Mouse (Mus musculus) layer of hippocampus, postnatal 36 days (tissue): Measurements from ENCODE around the gene Naa25. TPM values are rescaled to one million over a fixed set of nuclear protein-coding genes. Genes with fewer than 3 reads are reported as not detected.

Experiments used
- DNase-seq, 2 experiments: peaks; one replicate each; pipeline ENCODE4 v3.0.0; 2022
- total RNA-seq, 2 experiments: library from RNA; stranded (reverse); gene quantifications; 2 replicates each; pipeline ENCODE4 v1.2.3; 2021

Naa25 gene
- total RNA-seq, 2 experiments from 2014 or later = 43.4 to 45.5 TPM

DNA sequence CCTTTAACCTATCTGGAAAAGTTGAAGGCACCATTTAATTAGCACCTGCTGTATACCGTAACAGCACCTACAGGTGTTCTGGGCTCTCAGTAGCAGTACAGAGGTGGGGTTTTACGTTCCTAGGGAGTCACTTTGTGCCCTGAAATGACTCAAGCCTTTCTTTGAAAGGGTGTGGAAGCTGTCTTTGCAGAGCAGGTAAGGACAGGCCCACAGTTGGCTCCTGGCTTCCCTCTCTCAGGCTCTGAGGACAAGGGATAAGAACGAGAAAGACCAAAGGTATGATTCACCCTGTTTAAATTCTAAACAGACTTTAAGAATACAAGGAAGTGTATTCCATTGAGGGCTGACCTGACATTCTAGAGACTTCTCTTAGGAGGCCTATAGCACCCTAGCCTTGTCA lies 4.3 kb upstream of the Naa25 start:
- no peak for DNase-seq

DNA sequence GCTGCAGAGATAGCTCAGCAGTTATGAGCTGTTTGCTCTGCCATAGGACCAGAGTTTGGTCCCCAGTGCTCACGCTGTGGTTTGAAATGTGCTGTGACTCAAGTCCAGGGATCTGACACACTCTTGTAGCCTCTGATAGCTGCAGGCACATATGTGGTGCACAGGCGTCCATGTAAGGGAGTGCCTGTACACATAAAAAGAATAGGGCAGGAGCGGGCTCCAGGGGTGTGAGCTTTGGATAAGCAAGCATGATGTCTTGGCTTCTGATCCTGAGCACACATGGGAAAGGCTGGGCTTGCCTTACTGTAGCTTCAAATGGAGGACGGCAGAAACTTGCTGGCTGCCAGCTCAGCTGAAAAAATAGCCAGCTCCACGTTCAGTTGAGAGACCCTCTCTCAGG lies 2.1 kb upstream of the Naa25 start:
- no peak for DNase-seq

DNA sequence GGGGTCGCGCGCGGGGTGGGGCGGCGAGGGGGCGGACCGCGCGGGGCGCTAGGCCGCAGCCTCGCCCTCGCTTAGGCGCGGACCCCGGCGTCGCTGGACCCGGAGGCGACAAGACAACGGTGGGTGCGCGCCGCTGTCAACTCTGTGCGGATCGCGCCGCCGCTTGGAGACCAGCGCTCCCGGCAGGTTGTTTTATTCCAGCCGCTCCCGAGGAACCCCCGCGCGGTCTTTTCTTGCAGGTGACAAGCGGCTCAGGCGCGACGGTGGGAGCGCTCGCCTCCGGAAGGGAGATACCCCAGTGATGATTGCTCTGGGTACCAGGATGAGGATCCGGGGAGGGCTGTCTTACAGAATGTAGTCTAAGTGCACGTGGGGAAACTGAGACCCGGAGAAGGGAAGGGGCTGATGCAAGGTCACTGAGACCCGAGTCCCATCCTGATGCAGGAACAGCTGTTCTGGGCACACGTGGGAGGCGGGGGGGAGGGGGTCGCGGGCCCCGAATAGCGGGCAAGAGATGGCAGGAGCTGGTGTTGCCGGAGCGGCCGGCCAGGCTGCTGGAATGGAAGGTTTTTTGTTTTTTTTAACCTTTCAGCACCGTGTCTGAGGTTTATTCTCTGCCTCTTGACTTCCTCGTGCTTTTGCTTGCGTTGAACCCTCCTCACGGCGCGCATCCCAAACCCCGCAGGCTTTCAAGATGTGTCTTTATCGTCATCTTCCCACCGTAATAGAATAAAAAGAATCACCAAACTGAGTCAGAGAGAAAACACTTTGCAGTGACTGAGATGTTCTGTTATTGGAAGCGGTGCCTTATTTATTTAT lies 619 bp downstream of the Naa25 start:
- no peak for DNase-seq

DNA sequence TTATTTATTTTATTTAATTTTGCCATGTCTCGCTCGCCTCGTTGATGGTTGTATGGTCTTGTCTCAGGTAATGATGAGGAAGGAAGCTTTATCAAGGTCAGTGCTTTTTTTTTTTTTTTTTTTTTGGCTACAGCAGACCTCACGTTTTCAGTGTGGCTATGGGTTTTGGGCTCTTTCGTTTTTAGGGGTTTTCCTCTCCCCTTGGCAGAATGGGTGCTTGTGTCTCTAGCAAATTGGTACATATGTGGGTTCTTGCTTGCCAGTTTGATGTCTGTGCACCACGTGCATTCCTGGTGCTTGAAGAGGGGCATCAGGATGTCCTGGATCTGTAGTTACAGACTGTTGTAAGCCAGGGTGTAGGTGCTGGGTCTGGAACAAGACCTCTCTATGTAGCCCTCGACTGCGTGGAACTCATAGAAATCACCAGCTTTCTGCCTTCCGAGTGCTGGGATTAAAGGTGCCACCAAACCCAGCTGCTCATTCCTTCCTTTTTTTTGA lies 1.3 kb downstream of the Naa25 start:
- no peak for DNase-seq

DNA sequence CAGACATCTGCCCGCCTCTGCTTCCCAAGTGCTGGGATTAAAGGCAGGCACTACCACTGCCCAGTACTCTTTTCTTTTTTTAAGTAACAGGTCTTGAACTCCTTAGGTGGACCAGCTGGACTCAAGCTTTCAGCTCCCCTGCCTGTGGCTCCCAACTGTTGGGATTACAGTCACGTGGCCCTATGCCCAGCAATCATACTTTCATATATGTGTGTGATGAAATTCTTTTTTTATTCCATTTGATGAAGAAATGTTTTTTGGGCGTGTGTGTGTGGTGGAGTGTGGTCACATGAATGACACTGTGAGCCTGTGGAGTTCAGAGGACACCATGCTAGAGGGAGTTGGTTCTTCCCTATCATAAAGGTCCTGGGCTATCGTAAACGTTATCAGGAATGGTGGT lies 1.8 kb downstream of the Naa25 start:
- DNase-seq = no peak

DNA sequence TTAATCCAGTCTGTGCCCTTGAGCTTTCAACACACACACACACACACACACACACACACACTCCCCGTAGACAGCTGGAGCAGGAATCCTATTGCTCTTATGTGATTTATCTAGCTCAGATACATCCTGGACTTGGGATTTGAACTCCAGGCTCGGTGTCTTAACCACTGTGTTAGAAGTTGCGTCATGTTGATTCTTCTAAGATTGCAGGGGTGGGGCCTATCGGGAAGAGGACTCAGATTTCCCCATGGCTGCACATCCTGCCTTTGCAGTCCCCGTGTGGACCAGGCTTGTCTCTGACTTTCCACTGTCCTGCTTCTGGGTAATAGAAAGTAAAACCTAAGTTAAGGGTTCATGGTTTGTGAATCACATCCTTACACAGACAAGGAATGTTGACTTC lies 2.3 kb downstream of the Naa25 start:
- no peak for DNase-seq

DNA sequence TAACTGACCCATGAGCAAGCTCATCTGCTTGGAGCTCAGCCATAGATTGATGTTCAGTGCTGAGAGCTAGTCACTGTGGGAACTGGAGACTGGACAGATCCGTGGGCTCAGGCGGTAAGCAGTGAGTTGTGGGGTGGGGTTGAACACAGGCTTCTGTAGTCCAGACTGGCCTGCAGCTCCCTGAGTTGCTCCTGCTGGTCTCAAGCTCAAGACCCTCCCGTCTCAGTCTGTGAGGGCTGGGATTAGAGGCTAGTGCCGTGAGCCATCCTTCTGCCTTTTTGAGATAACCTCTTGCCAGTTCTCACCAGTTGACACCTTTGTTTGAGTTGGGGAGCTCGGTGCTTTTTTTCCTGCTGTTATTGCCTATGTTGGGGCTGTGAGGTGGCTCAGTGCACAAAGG lies 3.1 kb downstream of the Naa25 start:
- DNase-seq = no peak

DNA sequence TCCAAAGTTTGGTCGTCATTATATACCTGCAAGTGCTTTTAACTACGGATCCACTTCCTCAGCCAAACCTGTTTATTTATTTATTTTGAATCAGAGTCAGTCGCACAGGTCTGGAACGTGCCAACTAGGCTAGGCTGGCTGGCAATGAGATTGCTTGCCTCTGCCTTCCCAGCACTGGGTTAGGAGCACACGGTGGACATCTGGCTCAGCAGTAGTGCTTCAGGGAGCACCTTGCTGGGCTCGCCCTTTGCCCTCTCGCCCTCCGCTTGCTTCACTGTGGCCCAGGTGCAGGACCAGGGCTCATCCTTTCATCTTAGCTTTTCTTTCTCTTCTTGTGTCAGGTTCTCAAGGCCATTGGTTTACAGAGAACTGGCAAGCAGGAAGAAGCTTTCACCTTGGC lies 10.1 kb downstream of the Naa25 start:
- no peak for DNase-seq

DNA sequence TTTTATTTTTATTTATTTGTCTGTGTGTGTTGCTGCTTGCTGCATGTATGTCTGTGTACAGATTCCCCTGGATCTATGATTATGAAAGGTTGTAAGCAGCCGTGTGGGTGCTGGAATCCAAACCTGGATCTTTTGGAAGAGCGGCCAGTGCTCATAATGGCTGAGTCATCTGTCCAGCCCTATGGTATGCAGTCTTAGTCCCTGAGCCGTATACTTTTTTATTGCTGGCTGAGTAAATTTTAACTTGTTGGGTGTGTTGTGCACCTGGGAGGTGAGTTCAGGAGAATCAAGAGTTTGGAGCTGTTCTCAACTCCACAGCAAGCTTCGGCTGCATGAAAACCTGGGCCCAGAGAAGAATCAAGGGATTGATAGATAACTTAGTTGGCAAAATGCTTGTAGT lies 13.2 kb downstream of the Naa25 start:
- no peak for DNase-seq

DNA sequence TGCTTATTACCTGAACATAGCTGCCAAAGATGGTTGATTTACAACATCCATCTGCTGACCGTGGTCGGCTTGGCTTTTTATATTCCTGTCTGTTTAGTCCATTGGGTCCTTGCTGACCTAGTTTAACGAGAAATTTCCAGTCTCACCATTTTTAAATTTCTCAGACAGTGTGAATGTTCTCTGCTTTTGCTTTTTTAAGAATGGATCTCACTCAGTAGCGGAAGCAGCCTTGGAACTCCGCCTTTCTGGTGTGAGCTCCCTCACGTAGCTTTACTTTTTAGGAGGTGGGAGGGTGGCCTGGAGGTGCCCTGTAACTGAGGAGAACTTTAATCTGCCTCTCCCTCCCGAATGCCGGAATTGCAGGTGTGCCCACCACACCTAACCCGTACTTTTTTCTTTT lies 23.0 kb downstream of the Naa25 start:
- DNase-seq = no peak

DNA sequence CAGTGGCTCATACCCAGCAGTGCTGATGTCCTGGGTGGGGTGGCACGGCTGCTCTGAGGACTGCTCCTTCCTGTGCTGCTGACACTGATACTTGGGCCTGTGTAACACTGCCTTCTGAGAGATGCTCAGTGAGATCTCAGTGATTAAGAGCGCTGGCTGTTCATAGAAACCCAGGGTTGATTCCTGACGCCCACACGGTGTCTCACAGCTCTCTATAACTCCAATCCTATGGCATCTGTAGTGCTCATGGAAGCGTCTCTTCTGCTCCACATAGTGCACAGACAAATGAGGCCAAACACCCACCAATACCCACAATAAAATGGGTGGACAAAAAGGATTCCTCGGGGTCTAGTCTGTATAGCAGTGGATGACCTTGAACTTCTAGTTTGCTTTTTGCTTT lies 25.1 kb downstream of the Naa25 start:
- DNase-seq = no peak

DNA sequence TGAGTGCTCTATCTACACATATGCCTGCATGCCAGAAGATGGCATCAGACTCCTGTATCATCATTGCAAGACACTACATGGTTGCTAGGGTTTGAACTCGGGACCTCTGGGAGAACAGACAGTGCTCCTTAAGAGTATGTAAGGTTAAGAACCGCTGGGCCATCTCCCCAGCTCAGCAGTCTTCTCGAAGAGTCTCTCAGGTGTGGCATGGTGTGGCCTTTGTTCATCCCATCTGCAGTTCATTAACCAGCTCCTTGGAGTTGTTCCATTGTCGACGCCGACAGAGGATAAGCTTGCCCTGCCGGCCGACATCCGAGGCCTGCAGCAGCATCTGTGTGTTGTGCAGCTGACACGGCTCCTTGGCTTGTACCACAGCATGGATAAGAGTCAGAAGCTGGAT lies 25.6 kb downstream of the Naa25 start:
- no peak for DNase-seq

DNA sequence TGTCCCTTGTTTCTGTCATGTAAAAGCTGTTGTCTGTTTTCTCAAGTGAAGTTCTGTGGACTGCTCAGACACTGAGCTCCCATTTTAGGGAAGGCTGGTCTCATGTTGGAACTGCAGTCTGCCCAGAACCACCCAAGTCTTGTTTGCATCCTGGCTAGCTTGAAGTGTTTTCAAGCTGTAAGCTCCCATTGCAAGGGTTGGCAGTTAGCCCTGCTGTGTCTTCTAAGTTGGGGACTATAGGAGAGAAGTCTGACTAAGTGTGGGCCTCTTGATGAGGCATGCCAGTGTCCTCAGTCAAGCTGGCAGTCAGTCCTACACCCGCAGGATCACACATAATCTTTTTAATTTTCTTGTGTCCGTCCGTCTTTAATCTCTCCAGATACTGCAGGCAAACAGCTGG lies 31.2 kb downstream of the Naa25 start:
- DNase-seq = no peak

DNA sequence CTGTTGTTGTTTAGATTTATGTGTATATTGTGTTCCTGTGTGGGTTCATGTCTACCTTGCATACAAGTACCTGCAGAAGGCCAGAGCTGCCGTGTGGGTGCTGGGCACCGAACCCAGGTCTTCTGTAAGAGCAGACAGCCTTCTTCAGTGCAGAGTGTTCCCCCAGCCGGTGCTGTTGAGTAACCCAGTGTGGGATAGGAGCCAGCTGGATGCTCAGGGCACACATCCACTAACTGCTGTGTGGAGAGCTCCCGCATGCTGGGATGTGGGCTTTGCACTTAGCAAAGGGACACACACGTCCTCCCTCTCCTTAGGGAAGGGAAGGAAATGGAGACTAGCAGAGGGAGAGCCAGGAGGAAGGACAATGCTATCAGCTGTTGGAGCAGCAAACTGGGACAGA lies 40.4 kb downstream of the Naa25 start:
- DNase-seq = peak in 1 of 2 experiments; percentile 34

DNA sequence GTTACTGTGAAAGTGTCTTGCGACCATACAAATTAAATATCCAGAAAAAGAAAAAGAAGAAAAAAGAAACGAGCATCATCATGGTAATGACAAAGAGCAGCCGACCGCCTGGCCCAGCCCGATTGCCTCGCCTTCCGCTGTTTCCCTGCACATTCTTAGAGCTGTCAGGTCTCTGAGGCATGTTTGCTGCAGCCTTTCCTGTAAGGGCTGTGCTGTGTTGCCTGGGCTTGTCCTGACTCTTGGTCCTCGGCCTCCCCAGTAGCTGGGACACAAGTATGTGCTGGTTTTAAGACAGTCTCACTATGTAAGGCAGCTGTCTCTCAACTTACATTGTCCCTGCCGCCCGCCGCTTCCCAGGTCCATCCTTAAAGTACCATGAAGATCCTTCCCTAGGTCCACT lies 41.0 kb downstream of the Naa25 start:
- DNase-seq = no peak

DNA sequence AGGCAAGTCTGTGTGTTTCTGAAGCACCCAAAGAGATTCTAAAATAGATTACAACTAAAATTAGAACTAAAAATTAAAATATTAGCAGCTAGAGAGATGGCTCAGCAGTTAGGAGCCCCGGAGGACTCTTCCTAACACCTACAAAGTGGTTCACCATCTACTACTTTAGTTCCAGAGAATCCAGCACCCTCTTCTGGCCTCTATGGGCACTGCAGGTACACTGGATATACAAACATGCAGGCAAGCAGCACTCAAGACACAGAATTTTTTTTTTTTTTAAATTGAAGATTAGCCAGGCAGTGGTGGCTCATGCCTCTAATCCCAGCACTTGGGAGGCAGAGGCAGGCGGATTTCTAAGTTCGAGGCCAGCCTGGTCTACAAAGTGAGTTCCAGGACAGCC lies 45.8 kb downstream of the Naa25 start:
- DNase-seq = no peak

DNA sequence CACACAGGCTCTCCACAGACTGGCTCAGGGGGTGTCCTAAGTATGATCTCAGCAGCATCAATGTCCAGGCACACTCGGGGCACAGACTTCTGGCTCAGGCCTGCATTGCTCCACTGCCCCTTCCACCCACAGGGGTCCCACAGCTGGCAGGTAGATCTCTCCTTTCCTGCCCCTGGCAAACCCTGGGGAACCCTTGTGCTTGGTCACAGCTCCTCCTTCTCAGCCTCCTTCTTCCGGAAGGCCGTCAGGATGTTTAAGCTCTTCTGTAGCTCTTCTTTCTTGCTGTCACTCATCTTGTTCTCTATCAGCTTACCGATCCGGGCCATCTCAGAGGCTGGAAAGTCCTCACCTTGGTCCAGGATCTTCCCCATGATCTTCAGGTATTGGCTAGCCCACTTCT lies 47.1 kb downstream of the Naa25 start:
- no peak for DNase-seq

DNA sequence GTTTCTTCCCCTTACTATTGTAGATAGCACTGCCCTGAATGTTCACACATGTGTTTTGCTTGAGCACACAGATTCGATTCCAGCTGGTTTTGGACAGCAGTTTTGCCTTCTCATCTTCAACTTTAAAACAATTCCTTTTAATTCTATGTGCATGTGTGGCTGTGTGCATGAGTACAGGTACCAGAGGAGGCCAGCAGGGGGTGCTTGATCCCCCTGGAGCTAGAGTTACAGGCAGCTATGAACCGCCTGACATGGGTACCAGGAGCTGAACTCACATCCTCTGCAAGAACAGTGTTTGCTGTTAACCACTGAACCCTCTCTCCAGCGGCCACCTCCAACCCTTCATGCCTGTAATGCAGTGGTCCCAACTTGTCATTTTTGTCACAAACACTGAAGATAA lies 50.7 kb downstream of the Naa25 start:
- DNase-seq = no peak

DNA sequence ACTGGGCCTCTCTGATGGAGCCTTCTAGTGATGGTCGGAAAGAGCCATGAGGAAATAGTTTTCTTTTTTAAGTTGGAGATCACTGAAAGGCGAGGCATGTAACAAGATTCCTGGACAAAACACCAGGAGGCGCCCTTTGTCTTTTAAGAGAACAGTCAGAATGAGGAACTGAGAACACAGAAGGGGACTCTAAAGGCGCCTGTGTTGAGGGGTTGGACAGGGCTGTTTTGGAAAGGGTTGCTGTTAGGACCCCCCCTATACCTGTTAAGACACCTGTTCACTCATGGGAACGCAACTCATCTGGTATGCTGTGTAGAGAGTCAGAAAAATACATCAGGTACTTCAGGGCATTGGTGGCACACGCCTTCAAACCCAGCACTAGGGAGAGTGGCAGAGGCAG lies 52.2 kb downstream of the Naa25 start:
- no peak for DNase-seq

DNA sequence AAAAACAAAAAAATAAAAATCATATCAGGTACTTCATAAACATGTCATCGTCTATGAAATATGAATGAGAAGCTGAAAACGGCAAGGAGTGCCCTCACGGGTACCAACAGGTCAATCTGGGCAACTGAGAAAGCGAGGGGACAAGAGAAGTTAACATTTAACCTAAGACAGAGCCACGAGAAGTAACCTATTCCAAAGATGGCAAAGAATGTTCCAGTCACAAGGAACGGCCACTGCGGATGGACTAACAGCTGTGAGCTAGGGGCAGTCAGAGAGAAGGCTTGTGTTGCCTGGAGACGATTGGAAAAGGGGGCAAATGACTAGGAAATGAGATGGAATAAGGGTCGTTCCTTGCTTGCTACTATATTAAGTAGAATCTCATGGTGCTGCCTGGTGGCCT lies 52.7 kb downstream of the Naa25 start:
- DNase-seq = no peak

DNA sequence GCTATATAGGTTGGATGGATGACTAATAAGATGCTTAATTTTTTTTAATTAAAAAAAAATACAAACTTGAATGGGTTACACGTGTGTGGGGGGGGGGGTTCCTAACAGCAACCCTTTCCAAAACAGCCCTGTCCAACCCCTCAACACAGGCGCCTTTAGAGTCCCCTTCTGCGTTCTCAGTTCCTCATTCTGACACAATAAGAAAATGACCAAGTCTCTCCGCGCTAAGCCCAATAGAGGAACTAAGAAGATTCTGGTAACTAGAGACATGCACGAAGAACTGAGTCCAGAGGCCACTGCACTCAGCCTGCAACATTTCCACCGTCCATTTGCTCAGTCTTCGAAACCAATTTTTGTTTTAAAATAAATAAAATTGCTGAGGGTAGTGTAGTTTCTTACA lies 53.5 kb downstream of the Naa25 start:
- DNase-seq = no peak

DNA sequence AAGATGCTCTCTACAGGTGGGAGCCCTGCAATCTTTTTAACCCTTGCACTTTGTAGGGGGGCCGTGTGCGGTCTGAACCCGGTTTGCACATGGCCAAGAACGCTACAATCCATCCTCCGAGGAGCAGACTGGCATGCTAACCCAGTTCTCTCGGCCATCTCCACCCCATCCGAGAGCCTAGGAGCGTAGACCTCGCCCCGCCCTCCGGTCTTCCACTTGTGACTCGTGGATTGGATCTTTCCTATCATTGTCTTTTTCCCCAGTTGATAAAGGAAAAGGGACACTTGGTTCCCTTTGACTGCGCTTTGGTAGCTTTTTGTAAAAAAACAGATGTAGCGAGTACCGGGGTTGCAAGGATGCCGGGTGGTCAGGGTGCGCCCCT lies 53.9 kb downstream of the Naa25 start, which contains the start of gene Tmem116:
Gene Tmem116 (plus strand): TSS at position 250 of the 382 bp plus-strand sequence.
- peak; percentile 28 to 43 for DNase-seq

DNA sequence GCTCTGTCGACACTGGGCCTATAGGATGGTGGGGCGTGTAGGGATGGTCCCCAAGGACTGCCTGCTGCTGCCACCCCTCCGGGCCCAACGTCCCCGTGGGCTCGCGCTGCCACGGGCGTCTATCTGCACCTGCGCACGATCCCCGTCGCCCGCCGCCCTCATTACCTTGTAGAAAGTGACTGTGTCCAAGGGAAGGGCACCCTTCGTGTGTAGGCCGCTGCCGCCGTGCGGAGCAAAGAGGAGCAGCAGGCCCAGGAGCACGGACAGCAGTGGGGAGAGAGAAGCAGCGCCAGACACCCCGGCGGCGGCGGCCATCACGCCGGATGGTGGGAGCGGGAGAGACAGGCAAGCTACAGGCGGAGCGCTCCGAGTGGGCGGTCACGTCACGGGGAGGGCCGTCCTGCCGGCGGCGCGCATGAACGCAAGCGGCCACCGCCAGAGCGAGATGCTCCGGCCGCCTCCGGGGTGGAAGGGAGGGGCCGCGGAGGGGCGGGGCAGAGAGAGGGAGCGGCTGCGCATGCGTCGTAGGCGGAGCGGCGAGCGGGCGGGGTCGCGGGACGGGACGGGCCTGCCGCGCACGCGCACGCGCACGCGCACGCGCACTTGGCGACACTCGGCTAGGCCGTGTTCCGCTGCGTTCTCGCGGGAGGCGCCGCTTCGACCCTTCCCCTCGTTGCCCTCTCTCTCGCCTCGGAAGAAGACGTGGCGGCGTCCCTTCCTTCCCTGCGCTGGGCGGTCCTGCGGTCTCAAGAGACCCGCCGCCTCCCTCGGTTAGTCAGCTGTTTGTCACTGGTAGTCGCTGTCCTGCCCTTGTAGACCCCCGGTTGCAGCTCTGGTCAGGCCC lies 54.5 kb downstream of the Naa25 start, which contains the start of gene Erp29:
Gene Erp29 (minus strand): TSS at position 481 of the 844 bp plus-strand sequence.
- peak; percentile 99 for DNase-seq

DNA sequence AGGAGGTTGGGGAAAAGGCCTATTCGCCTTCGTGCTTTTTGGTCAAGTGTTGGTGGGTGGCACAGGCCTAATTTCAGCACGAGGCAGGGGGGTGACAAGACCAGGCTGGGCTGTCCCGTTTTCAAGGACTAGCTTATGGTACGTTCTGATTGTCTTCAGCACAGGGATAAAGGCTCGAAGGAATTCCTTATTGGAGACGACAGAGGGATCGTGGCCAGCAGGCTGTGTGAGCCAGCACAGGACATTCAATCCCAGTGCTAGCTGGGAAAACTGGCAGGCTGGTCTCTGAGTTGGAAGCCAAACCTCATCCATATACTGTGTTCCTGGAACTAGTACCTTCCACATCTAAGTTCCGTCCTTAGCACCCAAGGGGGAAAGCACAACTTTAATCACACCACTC lies 55.2 kb downstream of the Naa25 start:
- DNase-seq = no peak
